Mouse (Mus musculus): ENCODE results near the gene Tmem233. TPM values are rescaled to one million over a fixed set of nuclear protein-coding genes. Genes with fewer than 3 reads are reported as not detected.

The Tmem233 gene
- polyA plus RNA-seq, 1 experiment from 2014 or later = not detected

GRCm38 (mm10) chr5:116037731-116038130, 45.3 kb downstream of the Tmem233 start:
- DNase-seq = no peak
- H3K4me3 ChIP-seq (ENCODE audit: low read depth, low read length) = no peak overlapping the region
- no peak overlapping the region for H3K9ac ChIP-seq (replicated peaks)
- 45% methylated on average over 11 of the region's 12 CpGs for WGBS (ENCODE audit: insufficient replicate concordance)
- H3K27me3 ChIP-seq (ENCODE audit: insufficient read depth, low read length) = 0 out of 2 replicates have a peak, but pooled peaks cover 6% of the 10 kb centered on the region
- H3K36me3 ChIP-seq (replicated peaks; ENCODE audit: insufficient read depth, low read length) = no peaks in the 10 kb centered on the region
- H3K9me3 ChIP-seq (ENCODE audit: low read length) = no peaks in the 10 kb centered on the region
- H3K27ac ChIP-seq (ENCODE audit: low read depth) = no peak overlapping the region
- no peaks in the 10 kb centered on the region for H3K4me1 ChIP-seq (ENCODE audit: insufficient read depth)
- TF ChIP-seq CTCF (IDR thresholded peaks at IDR 0.05; ENCODE audit: low read depth) (no peak), EP300 (IDR thresholded peaks at IDR 0.05; ENCODE audit: low read depth) (no peak)
- no peak for ATAC-seq
- H3K4me2 ChIP-seq (ENCODE audit: low read depth, low read length) = no peak overlapping the region

- Histone ChIP-seq H3K27ac (ENCODE audit: low read depth) (no peak overlapping the region), H3K9ac (replicated peaks) (no peak overlapping the region), H3K36me3 (replicated peaks; ENCODE audit: insufficient read depth, low read length) (no peaks in the 10 kb centered on the region), H3K27me3 (ENCODE audit: insufficient read depth, low read length) (0 out of 2 replicates have a peak, but pooled peaks cover 6% of the 10 kb centered on the region), H3K4me1 (ENCODE audit: insufficient read depth) (0 out of 2 replicates have a peak, but pooled peaks cover 2% of the 10 kb centered on the region), H3K9me3 (ENCODE audit: low read length) (no peaks in the 10 kb centered on the region), H3K4me2 (ENCODE audit: low read depth, low read length) (no peak overlapping the region), H3K4me3 (ENCODE audit: low read depth, low read length) (no peak overlapping the region)
- DNase-seq (no peak), ATAC-seq (no peak)
- TF ChIP-seq CTCF (IDR thresholded peaks at IDR 0.05; ENCODE audit: low read depth) (no peak), EP300 (IDR thresholded peaks at IDR 0.05; ENCODE audit: low read depth) (no peak)
- 70% methylated on average over 16 of the region's 16 CpGs for WGBS (ENCODE audit: insufficient replicate concordance)
Measured at GRCm38 (mm10) chr5:116036465-116036864, 46.6 kb downstream of the Tmem233 start.

GRCm38 (mm10) chr5:116031190-116031577, 51.9 kb downstream of the Tmem233 start:
- peak overlapping the region; percentile 44 for H3K4me2 ChIP-seq (ENCODE audit: low read depth, low read length)
- H3K4me1 ChIP-seq (ENCODE audit: insufficient read depth) = peaks cover 18% of the 10 kb centered on the region
- no peak overlapping the region for H3K27ac ChIP-seq (ENCODE audit: low read depth)
- H3K4me3 ChIP-seq (ENCODE audit: low read depth, low read length) = no peak overlapping the region
- H3K9ac ChIP-seq (replicated peaks) = no peak overlapping the region
- no peaks in the 10 kb centered on the region for H3K27me3 ChIP-seq (ENCODE audit: insufficient read depth, low read length)
- TF ChIP-seq CTCF (IDR thresholded peaks at IDR 0.05; ENCODE audit: low read depth) (peak; percentile 92), EP300 (IDR thresholded peaks at IDR 0.05; ENCODE audit: low read depth) (no peak)
- no peaks in the 10 kb centered on the region for H3K9me3 ChIP-seq (ENCODE audit: low read length)
- H3K36me3 ChIP-seq (replicated peaks; ENCODE audit: insufficient read depth, low read length) = no peaks in the 10 kb centered on the region
- WGBS (ENCODE audit: insufficient replicate concordance) = 3% methylated on average over 14 of the region's 14 CpGs
- no peak for ATAC-seq
- peak; percentile 81 for DNase-seq

GRCm38 (mm10) chr5:116030566-116031189, 52.4 kb downstream of the Tmem233 start:
- H3K9ac ChIP-seq (replicated peaks) = no peak overlapping the region
- peak overlapping the region; percentile 40; the same call in 1 of the 2 replicates for H3K4me2 ChIP-seq (ENCODE audit: low read depth, low read length)
- WGBS (ENCODE audit: insufficient replicate concordance) = 19% methylated on average over 19 of the region's 19 CpGs
- no peak overlapping the region for H3K4me3 ChIP-seq (ENCODE audit: low read depth, low read length)
- H3K36me3 ChIP-seq (replicated peaks; ENCODE audit: insufficient read depth, low read length) = no peaks in the 10 kb centered on the region
- TF ChIP-seq EP300 (IDR thresholded peaks at IDR 0.05; ENCODE audit: low read depth) (no peak), CTCF (IDR thresholded peaks at IDR 0.05; ENCODE audit: low read depth) (no peak)
- no peaks in the 10 kb centered on the region for H3K9me3 ChIP-seq (ENCODE audit: low read length)
- DNase-seq (peak; percentile 35), ATAC-seq (no peak)
- no peak overlapping the region for H3K27ac ChIP-seq (ENCODE audit: low read depth)
- H3K27me3 ChIP-seq (ENCODE audit: insufficient read depth, low read length) = no peaks in the 10 kb centered on the region
- H3K4me1 ChIP-seq (ENCODE audit: insufficient read depth) = peaks cover 18% of the 10 kb centered on the region

GRCm38 (mm10) chr5:116029071-116029470, 54.0 kb downstream of the Tmem233 start:
- ATAC-seq = peak; percentile 22
- H3K9ac ChIP-seq (replicated peaks) = no peak overlapping the region
- DNase-seq = peak; percentile 50
- H3K4me3 ChIP-seq (ENCODE audit: low read depth, low read length) = no peak overlapping the region
- no peaks in the 10 kb centered on the region for H3K27me3 ChIP-seq (ENCODE audit: insufficient read depth, low read length)
- H3K36me3 ChIP-seq (replicated peaks; ENCODE audit: insufficient read depth, low read length) = no peaks in the 10 kb centered on the region
- H3K4me1 ChIP-seq (ENCODE audit: insufficient read depth) = peaks cover 29% of the 10 kb centered on the region
- 0 out of 2 replicates have a peak, but pooled peaks have one; percentile 7 for TF ChIP-seq CTCF (IDR thresholded peaks at IDR 0.05; ENCODE audit: low read depth)
- TF ChIP-seq EP300 (IDR thresholded peaks at IDR 0.05; ENCODE audit: low read depth) = peak; percentile 87
- WGBS (ENCODE audit: insufficient replicate concordance) = 31% methylated on average over 7 of the region's 7 CpGs
- H3K4me2 ChIP-seq (ENCODE audit: low read depth, low read length) = peak overlapping the region; percentile 24
- peak overlapping the region; percentile 79 for H3K27ac ChIP-seq (ENCODE audit: low read depth)
- no peaks in the 10 kb centered on the region for H3K9me3 ChIP-seq (ENCODE audit: low read length)

GRCm38 (mm10) chr5:116026561-116026960, 56.5 kb downstream of the Tmem233 start:
- DNase-seq (peak; percentile 76), ATAC-seq (peak; percentile 76)
- no peak overlapping the region for H3K9ac ChIP-seq (replicated peaks)
- H3K27ac ChIP-seq (ENCODE audit: low read depth) = peak overlapping the region; percentile 96
- no peaks in the 10 kb centered on the region for H3K27me3 ChIP-seq (ENCODE audit: insufficient read depth, low read length)
- H3K4me1 ChIP-seq (ENCODE audit: insufficient read depth) = peaks cover 43% of the 10 kb centered on the region
- peak overlapping the region; percentile 58 for H3K4me2 ChIP-seq (ENCODE audit: low read depth, low read length)
- 49% methylated on average over 14 of the region's 14 CpGs for WGBS (ENCODE audit: insufficient replicate concordance)
- H3K9me3 ChIP-seq (ENCODE audit: low read length) = no peaks in the 10 kb centered on the region
- H3K4me3 ChIP-seq (ENCODE audit: low read depth, low read length) = 0 out of 2 replicates have a peak overlapping the region, but pooled peaks have one; percentile 3
- peaks cover 7% of the 10 kb centered on the region for H3K36me3 ChIP-seq (replicated peaks; ENCODE audit: insufficient read depth, low read length)
- TF ChIP-seq EP300 (IDR thresholded peaks at IDR 0.05; ENCODE audit: low read depth) = peak; percentile 99
- TF ChIP-seq CTCF (IDR thresholded peaks at IDR 0.05; ENCODE audit: low read depth) = no peak
